Mouse (Mus musculus) leukemia stem cell, adult 10-12 weeks (primary cell): ENCODE data around the gene Vmn1r189. TPM values are rescaled to one million over a fixed set of nuclear protein-coding genes. Genes with fewer than 3 reads are reported as not detected.

Experiments
- polyA plus RNA-seq: library from polyadenylated mRNA; stranded (reverse); fragments of >175 nt; gene quantifications from 2 replicates; pipeline ENCODE4 v1.2.3, GENCODE M21; 2012; ENCODE audit warnings: low replicate concordance

Gene Vmn1r189
- polyA plus RNA-seq: not detected in 2 replicates

DNA sequence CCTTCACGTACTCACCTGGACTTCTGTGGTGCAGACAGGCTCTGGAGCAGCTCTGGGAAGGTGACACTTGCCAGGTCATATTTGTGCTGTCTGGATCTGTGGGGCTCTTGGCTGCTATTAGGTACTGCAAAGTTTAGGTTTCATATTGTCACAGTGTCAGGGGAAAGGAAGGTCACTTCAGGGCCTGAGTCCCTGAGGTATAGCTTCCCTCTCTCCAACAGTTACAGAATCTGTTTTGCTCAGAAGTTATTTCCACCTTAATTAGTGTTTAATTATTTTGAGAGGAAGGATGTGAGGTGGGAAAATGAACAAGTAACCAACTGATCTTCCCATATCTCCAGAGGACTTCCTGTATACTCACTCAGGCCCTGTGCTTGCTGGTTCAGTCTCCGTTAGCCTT, at the start of gene Vmn1r189:
Gene Vmn1r189, minus strand, starts transcription at position 101 of the 400 bp plus-strand sequence.

DNA sequence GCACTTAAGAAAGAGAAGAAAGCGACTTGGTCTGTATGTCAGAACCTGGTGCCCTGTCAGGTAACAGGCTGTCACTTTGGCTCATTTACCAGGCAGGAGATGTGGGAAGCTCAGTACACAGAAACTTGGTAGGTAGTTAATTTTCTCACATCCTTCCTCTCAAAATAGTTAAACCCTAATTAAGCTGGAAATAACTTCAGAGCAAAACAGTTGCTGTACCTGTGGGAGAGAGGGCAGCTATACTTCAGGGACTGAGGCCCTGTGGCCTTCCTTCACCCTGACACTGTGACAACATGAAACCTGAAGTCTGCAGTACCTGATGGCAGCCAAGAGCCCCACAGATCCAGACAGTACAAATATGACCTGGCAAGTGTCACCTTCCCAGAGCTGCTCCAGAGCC, 21.5 kb downstream of the Vmn1r189 start, which contains the start of gene Vmn1r188:
Gene Vmn1r188, plus strand, starts transcription at position 301 of the 400 bp plus-strand sequence.

Other genes with a start within 250 kb of the Vmn1r189 start
- gene Zfp184, start 160.7 kb downstream of the Vmn1r189 start, polyA plus RNA-seq: not detected in 2 replicates
- not detected in 2 replicates for gene Pom121l2, start 124.6 kb downstream of the Vmn1r189 start, polyA plus RNA-seq
- gene Prss16, start 96.1 kb downstream of the Vmn1r189 start, polyA plus RNA-seq: 0.07 TPM in 1 of 2 replicates, not detected in the other
- gene Hist1h2ah, start 70.3 kb downstream of the Vmn1r189 start, polyA plus RNA-seq: 5.0 and 29.7 TPM in 2 replicates
- gene Hist1h2bk, start 70.0 kb downstream of the Vmn1r189 start, polyA plus RNA-seq: 7.6 and 12.2 TPM in 2 replicates
- 26.0 and 32.7 TPM in 2 replicates for gene Hist1h4i, start 64.5 kb downstream of the Vmn1r189 start, polyA plus RNA-seq
- 21.1 and 21.8 TPM in 2 replicates for gene Hist1h2ag, start 62.9 kb downstream of the Vmn1r189 start, polyA plus RNA-seq
- gene Hist1h2bj, start 62.6 kb downstream of the Vmn1r189 start, polyA plus RNA-seq: 10.3 and 18.2 TPM in 2 replicates
- gene Vmn1r188, start 21.4 kb downstream of the Vmn1r189 start, polyA plus RNA-seq: not detected in 2 replicates
- gene Vmn1r191, start 78.1 kb upstream of the Vmn1r189 start, polyA plus RNA-seq: not detected in 2 replicates
- not detected in 2 replicates for gene Vmn1r192, start 85.3 kb upstream of the Vmn1r189 start, polyA plus RNA-seq
- gene Vmn1r193, start 117.3 kb upstream of the Vmn1r189 start, polyA plus RNA-seq: not detected in 2 replicates
- not detected in 2 replicates for gene Vmn1r194, start 138.4 kb upstream of the Vmn1r189 start, polyA plus RNA-seq
- not detected in 2 replicates for gene Vmn1r195, start 164.7 kb upstream of the Vmn1r189 start, polyA plus RNA-seq
- not detected in 2 replicates for gene Vmn1r196, start 184.1 kb upstream of the Vmn1r189 start, polyA plus RNA-seq
- not detected in 2 replicates for gene Vmn1r197, start 218.8 kb upstream of the Vmn1r189 start, polyA plus RNA-seq
- gene Vmn1r198, start 244.5 kb upstream of the Vmn1r189 start, polyA plus RNA-seq: not detected in 2 replicates